Mouse (Mus musculus): ENCODE measurements around the gene Mat1a. TPM values are rescaled to one million over a fixed set of nuclear protein-coding genes. Genes with fewer than 3 reads are reported as not detected.

Mat1a gene
- total and polyA plus RNA-seq, 3 experiments, result not detected

DNA sequence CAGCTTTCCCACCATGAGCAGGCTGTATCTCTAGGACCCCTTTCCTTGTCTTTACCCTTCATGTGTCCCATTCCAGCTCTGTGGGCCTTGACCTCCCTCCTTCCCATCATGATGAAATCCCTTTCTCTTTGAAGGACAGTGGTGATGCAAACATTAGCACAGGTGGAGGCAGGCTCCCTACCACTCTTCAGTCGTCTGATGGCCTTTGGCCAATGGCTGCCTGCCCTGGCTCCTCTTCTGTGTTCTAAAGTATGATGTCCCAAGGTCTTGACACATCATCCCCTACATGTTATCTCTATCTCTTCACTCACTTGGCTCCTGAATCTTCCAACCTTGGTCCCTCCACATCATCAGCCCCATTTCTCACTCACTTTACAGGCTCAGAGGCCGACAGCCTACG, 11.4 kb downstream of the Mat1a start:
- Histone ChIP-seq H3K36me3 (ENCODE audit: control insufficient read depth in 1 of 2, insufficient read depth in 2 of 2, low read length in 2 of 2) (no peaks in the 10 kb centered on the region), H3K4me1 (ENCODE audit: control insufficient read depth in 1 of 2, insufficient read depth in 2 of 2, low read length in 2 of 2) (no peaks in the 10 kb centered on the region), H3K9me3 (replicated peaks; ENCODE audit: insufficient read depth, low read length) (no peaks in the 10 kb centered on the region), H3K27me3 (ENCODE audit: control insufficient read depth in 1 of 2, insufficient read depth in 2 of 2, low read length in 2 of 2) (no peaks in the 10 kb centered on the region), H3K9ac (ENCODE audit: control insufficient read depth, low read depth, low read length, poor library complexity, severe bottlenecking) (no peak overlapping the region), H3K27ac (ENCODE audit: control insufficient read depth, low read depth, low read length) (no peak overlapping the region), H3K4me3 (ENCODE audit: control insufficient read depth in 1 of 2, insufficient read depth in 1 of 2, low read depth in 2 of 2, low read length in 2 of 2) (no peak overlapping the region), H3K79me2 (ENCODE audit: control insufficient read depth, insufficient read depth, low read length, poor library complexity) (no peaks in the 10 kb centered on the region)
- no peak for TF ChIP-seq MAZ (IDR thresholded peaks at IDR 0.05; ENCODE audit: low read depth, low read length)
- TF ChIP-seq SMC3 (IDR thresholded peaks at IDR 0.05; ENCODE audit: low read depth, low read length), result no peak
- no peak for TF ChIP-seq MYB (IDR thresholded peaks at IDR 0.05; ENCODE audit: low read depth, low read length)
- no peak for TF ChIP-seq MEF2A (IDR thresholded peaks at IDR 0.05; ENCODE audit: extremely low read depth, insufficient replicate concordance, low read depth, low read length, poor library complexity, severe bottlenecking)
- no peak for TF ChIP-seq ETS1 (IDR thresholded peaks at IDR 0.05; ENCODE audit: low read depth, low read length)
- TF ChIP-seq POLR2A (IDR thresholded peaks at IDR 0.05; ENCODE audit: control insufficient read depth in 1 of 2, insufficient read depth in 1 of 2, low read depth in 1 of 2, low read length in 2 of 2, poor library complexity in 1 of 2), result no peak
- TF ChIP-seq MXI1 (IDR thresholded peaks at IDR 0.05; ENCODE audit: low read depth, low read length), result no peak
- no peak for TF ChIP-seq EP300 (IDR thresholded peaks at IDR 0.05; ENCODE audit: low read depth in 1 of 2, low read length in 2 of 2)
- TF ChIP-seq RCOR1 (IDR thresholded peaks at IDR 0.05; ENCODE audit: low read depth, low read length), result no peak
- TF ChIP-seq ZKSCAN1 (IDR thresholded peaks at IDR 0.05; ENCODE audit: low read depth, low read length), result no peak
- no peak for TF ChIP-seq MAFK (IDR thresholded peaks at IDR 0.05; ENCODE audit: borderline replicate concordance, low read depth, low read length)
- TF ChIP-seq ELF1 (IDR thresholded peaks at IDR 0.05; ENCODE audit: low read depth, low read length), result no peak
- TF ChIP-seq CHD2 (IDR thresholded peaks at IDR 0.05; ENCODE audit: low read length), result no peak
- no peak for TF ChIP-seq ZMIZ1 (IDR thresholded peaks at IDR 0.05; ENCODE audit: low read depth, low read length)
- TF ChIP-seq JUND (IDR thresholded peaks at IDR 0.05; ENCODE audit: low read depth, low read length), result no peak
- no peak for TF ChIP-seq MYC (IDR thresholded peaks at IDR 0.05; ENCODE audit: low read depth, low read length)
- no peak for TF ChIP-seq E2F4 (IDR thresholded peaks at IDR 0.05; ENCODE audit: borderline replicate concordance, low read depth, low read length)
- no peak for DNase-seq (ENCODE audit: low read depth, low spot score)

DNA sequence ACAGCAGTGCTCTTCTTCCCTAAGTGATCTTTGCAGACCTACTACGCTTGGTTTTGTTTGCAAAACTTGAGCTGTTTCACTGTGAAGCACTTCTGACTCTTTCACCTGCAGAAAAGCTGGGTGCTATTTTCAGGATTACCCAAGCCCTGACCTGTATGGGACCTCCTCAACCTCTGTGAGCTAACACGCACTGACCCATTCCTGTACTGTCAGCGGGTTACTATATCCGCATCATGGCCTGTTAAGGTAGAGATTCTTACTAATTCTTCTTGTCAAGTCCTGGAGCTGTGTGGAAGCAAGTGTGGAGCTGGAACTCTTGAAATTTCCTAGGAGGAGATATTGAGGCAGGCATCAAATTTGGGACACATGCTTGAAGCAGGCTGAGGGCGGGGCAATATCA, 19.8 kb downstream of the Mat1a start:
- H3K9ac ChIP-seq (ENCODE audit: control insufficient read depth, low read depth, low read length, poor library complexity, severe bottlenecking), result no peak overlapping the region
- no peak for TF ChIP-seq ZC3H11A (IDR thresholded peaks at IDR 0.05; ENCODE audit: low read depth, low read length)
- no peak for TF ChIP-seq RAD21 (IDR thresholded peaks at IDR 0.05; ENCODE audit: low read depth, low read length)
- no peak for TF ChIP-seq TAL1 (IDR thresholded peaks at IDR 0.05; ENCODE audit: low read length)
- TF ChIP-seq EP300 (IDR thresholded peaks at IDR 0.05; ENCODE audit: low read depth in 1 of 2, low read length in 2 of 2), result no peak
- no peak for TF ChIP-seq BHLHE40 (IDR thresholded peaks at IDR 0.05; ENCODE audit: borderline replicate concordance, low read depth, low read length)
- TF ChIP-seq MAFK (IDR thresholded peaks at IDR 0.05; ENCODE audit: borderline replicate concordance, low read depth, low read length), result no peak
- TF ChIP-seq KAT2A (conservative IDR thresholded peaks at IDR 0.05; ENCODE audit: low read depth, low read length), result no peak
- no peak for TF ChIP-seq MAX (IDR thresholded peaks at IDR 0.05; ENCODE audit: low read length)
- TF ChIP-seq MEF2A (IDR thresholded peaks at IDR 0.05; ENCODE audit: extremely low read depth, insufficient replicate concordance, low read depth, low read length, poor library complexity, severe bottlenecking), result no peak
- no peak for TF ChIP-seq MYB (IDR thresholded peaks at IDR 0.05; ENCODE audit: low read depth, low read length)
- no peak for TF ChIP-seq SMC3 (IDR thresholded peaks at IDR 0.05; ENCODE audit: low read depth, low read length)
- TF ChIP-seq ZNF384 (IDR thresholded peaks at IDR 0.05; ENCODE audit: low read depth, low read length), result no peak
- TF ChIP-seq POLR2A (IDR thresholded peaks at IDR 0.05; ENCODE audit: control insufficient read depth in 1 of 2, insufficient read depth in 1 of 2, low read depth in 1 of 2, low read length in 2 of 2, poor library complexity in 1 of 2), result no peak
- no peak for TF ChIP-seq SIN3A (IDR thresholded peaks at IDR 0.05; ENCODE audit: low read length)
- TF ChIP-seq NELFE (IDR thresholded peaks at IDR 0.05; ENCODE audit: low read depth, low read length), result no peak
- TF ChIP-seq ETS1 (IDR thresholded peaks at IDR 0.05; ENCODE audit: low read depth, low read length), result no peak
- no peak for TF ChIP-seq MAZ (IDR thresholded peaks at IDR 0.05; ENCODE audit: low read depth, low read length)
- no peak for TF ChIP-seq TCF12 (IDR thresholded peaks at IDR 0.05; ENCODE audit: low read depth, low read length)
- no peak overlapping the region for H3K4me3 ChIP-seq (ENCODE audit: control insufficient read depth in 1 of 2, insufficient read depth in 1 of 2, low read depth in 2 of 2, low read length in 2 of 2)

More for the DNA sequence above, 19.8 kb downstream of the Mat1a start:
- DNase-seq (ENCODE audit: low read depth, low spot score), result no peak
- H3K36me3 ChIP-seq (ENCODE audit: control insufficient read depth in 1 of 2, insufficient read depth in 2 of 2, low read length in 2 of 2), result no peaks in the 10 kb centered on the region
- H3K4me1 ChIP-seq (ENCODE audit: control insufficient read depth in 1 of 2, insufficient read depth in 2 of 2, low read length in 2 of 2), result no peaks in the 10 kb centered on the region
- H3K27ac ChIP-seq (ENCODE audit: control insufficient read depth, low read depth, low read length), result no peak overlapping the region
- no peaks in the 10 kb centered on the region for H3K9me3 ChIP-seq (replicated peaks; ENCODE audit: insufficient read depth, low read length)
- no peaks in the 10 kb centered on the region for H3K79me2 ChIP-seq (ENCODE audit: control insufficient read depth, insufficient read depth, low read length, poor library complexity)
- 0 out of 4 replicates have a peak, but pooled peaks cover 0 to 1% of the 10 kb centered on the region in 2 experiments for H3K27me3 ChIP-seq (ENCODE audit: control insufficient read depth in 1 of 2, insufficient read depth in 2 of 2, low read length in 2 of 2)

Data from MEL (cell line).